Mouse (Mus musculus): ENCODE data around the gene Keap1. TPM values are rescaled to one million over a fixed set of nuclear protein-coding genes. Genes with fewer than 3 reads are reported as not detected.

Gene Keap1
- total RNA-seq, 1 experiment = 27.4 TPM

GRCm38 (mm10) chr9:21233366-21233765, 5.8 kb downstream of the Keap1 start:
- H3K4me1 ChIP-seq (ENCODE audit: control insufficient read depth in 2 of 2, insufficient read depth in 2 of 2, low read length in 2 of 2, poor library complexity in 1 of 2) = peaks cover 7 to 33% of the 10 kb centered on the region in 2 experiments
- in situ Hi-C loops (cut with MboI; ENCODE audit: low sequenced_read_pairs in 2 of 2, unreplicated experiment in 2 of 2) = no loop called here
- H3K27ac ChIP-seq (ENCODE audit: insufficient read depth, low read depth, low read length, poor library complexity, severe bottlenecking) = no peak overlapping the region
- peak overlapping the region; percentile 57 to 68 for H3K4me3 ChIP-seq (ENCODE audit: insufficient read depth in 1 of 2, low read depth in 1 of 2, low read length in 2 of 2, poor library complexity in 1 of 2, severe bottlenecking in 1 of 2)
- no peak for DNase-seq (ENCODE audit: low read depth, low spot score)
- no peaks in the 10 kb centered on the region for H3K9me3 ChIP-seq (ENCODE audit: control insufficient read depth, insufficient read depth, low read depth, low read length)
- H3K9ac ChIP-seq (ENCODE audit: insufficient read depth, low read depth, low read length, poor library complexity, severe bottlenecking) = peak overlapping the region; percentile 57
- TF ChIP-seq HCFC1 (IDR thresholded peaks at IDR 0.05; ENCODE audit: borderline replicate concordance, insufficient read depth, low read length) (no peak), MAFK (IDR thresholded peaks at IDR 0.05; ENCODE audit: insufficient read depth, low read depth, low read length) (no peak), CHD2 (IDR thresholded peaks at IDR 0.05; ENCODE audit: low read depth, low read length) (no peak)
- H3K36me3 ChIP-seq (ENCODE audit: control insufficient read depth, insufficient read depth, low read length, poor library complexity, severe bottlenecking) = peaks cover 19% of the 10 kb centered on the region; the same call in 1 of the 2 replicates

GRCm38 (mm10) chr9:21232867-21233266, 6.3 kb downstream of the Keap1 start:
- Histone ChIP-seq H3K27ac (ENCODE audit: insufficient read depth, low read depth, low read length, poor library complexity, severe bottlenecking) (no peak overlapping the region), H3K9me3 (ENCODE audit: control insufficient read depth, insufficient read depth, low read depth, low read length) (no peaks in the 10 kb centered on the region), H3K36me3 (ENCODE audit: control insufficient read depth, insufficient read depth, low read length, poor library complexity, severe bottlenecking) (peaks cover 19% of the 10 kb centered on the region; the same call in 1 of the 2 replicates), H3K4me1 (ENCODE audit: control insufficient read depth in 2 of 2, insufficient read depth in 2 of 2, low read length in 2 of 2, poor library complexity in 1 of 2) (peaks cover 5 to 33% of the 10 kb centered on the region in 2 experiments), H3K9ac (ENCODE audit: insufficient read depth, low read depth, low read length, poor library complexity, severe bottlenecking) (no peak overlapping the region), H3K4me3 (ENCODE audit: insufficient read depth in 1 of 2, low read depth in 1 of 2, low read length in 2 of 2, poor library complexity in 1 of 2, severe bottlenecking in 1 of 2) (0 out of 4 replicates have a peak overlapping the region, but pooled peaks of 1 of the 2 experiments have one; percentile 57)
- in situ Hi-C loops (cut with MboI; ENCODE audit: low sequenced_read_pairs in 2 of 2, unreplicated experiment in 2 of 2) = no loop called here
- TF ChIP-seq CHD2 (IDR thresholded peaks at IDR 0.05; ENCODE audit: low read depth, low read length) (no peak), MAFK (IDR thresholded peaks at IDR 0.05; ENCODE audit: insufficient read depth, low read depth, low read length) (no peak), ZC3H11A (IDR thresholded peaks at IDR 0.05; ENCODE audit: borderline replicate concordance, low read depth, low read length) (no peak), HCFC1 (IDR thresholded peaks at IDR 0.05; ENCODE audit: borderline replicate concordance, insufficient read depth, low read length) (no peak), ZNF384 (IDR thresholded peaks at IDR 0.05; ENCODE audit: low read depth, low read length) (no peak)
- DNase-seq (ENCODE audit: low read depth, low spot score) = no peak

GRCm38 (mm10) chr9:21231551-21231950, 7.6 kb downstream of the Keap1 start:
- TF ChIP-seq CHD2 (IDR thresholded peaks at IDR 0.05; ENCODE audit: low read depth, low read length) (no peak), ZC3H11A (IDR thresholded peaks at IDR 0.05; ENCODE audit: borderline replicate concordance, low read depth, low read length) (no peak), ZNF384 (IDR thresholded peaks at IDR 0.05; ENCODE audit: low read depth, low read length) (no peak), MAFK (IDR thresholded peaks at IDR 0.05; ENCODE audit: insufficient read depth, low read depth, low read length) (no peak), HCFC1 (IDR thresholded peaks at IDR 0.05; ENCODE audit: borderline replicate concordance, insufficient read depth, low read length) (no peak)
- Histone ChIP-seq H3K4me1 (ENCODE audit: control insufficient read depth in 2 of 2, insufficient read depth in 2 of 2, low read length in 2 of 2, poor library complexity in 1 of 2) (peaks cover 3 to 29% of the 10 kb centered on the region in 2 experiments), H3K9ac (ENCODE audit: insufficient read depth, low read depth, low read length, poor library complexity, severe bottlenecking) (no peak overlapping the region), H3K27ac (ENCODE audit: insufficient read depth, low read depth, low read length, poor library complexity, severe bottlenecking) (no peak overlapping the region), H3K4me3 (ENCODE audit: insufficient read depth in 1 of 2, low read depth in 1 of 2, low read length in 2 of 2, poor library complexity in 1 of 2, severe bottlenecking in 1 of 2) (no peak overlapping the region; a peak in 1 of 4 replicates), H3K9me3 (ENCODE audit: control insufficient read depth, insufficient read depth, low read depth, low read length) (no peaks in the 10 kb centered on the region), H3K36me3 (ENCODE audit: control insufficient read depth, insufficient read depth, low read length, poor library complexity, severe bottlenecking) (peaks cover 16% of the 10 kb centered on the region; the same call in 1 of the 2 replicates)
- DNase-seq (ENCODE audit: low read depth, low spot score) = no peak
- in situ Hi-C loops (cut with MboI; ENCODE audit: low sequenced_read_pairs in 2 of 2, unreplicated experiment in 2 of 2) = no loop called here

GRCm38 (mm10) chr9:21227342-21227741, 11.8 kb downstream of the Keap1 start:
- Histone ChIP-seq H3K36me3 (ENCODE audit: control insufficient read depth, insufficient read depth, low read length, poor library complexity, severe bottlenecking) (peaks cover 5% of the 10 kb centered on the region; the same call in 1 of the 2 replicates), H3K9ac (ENCODE audit: insufficient read depth, low read depth, low read length, poor library complexity, severe bottlenecking) (no peak overlapping the region), H3K9me3 (ENCODE audit: control insufficient read depth, insufficient read depth, low read depth, low read length) (no peaks in the 10 kb centered on the region), H3K4me3 (ENCODE audit: insufficient read depth in 1 of 2, low read depth in 1 of 2, low read length in 2 of 2, poor library complexity in 1 of 2, severe bottlenecking in 1 of 2) (peak overlapping the region; percentile 5 to 21; a peak in 1 of 4 replicates), H3K4me1 (ENCODE audit: control insufficient read depth in 2 of 2, insufficient read depth in 2 of 2, low read length in 2 of 2, poor library complexity in 1 of 2) (peaks cover 0 to 22% of the 10 kb centered on the region in 2 experiments; a peak in 3 of 4 replicates), H3K27ac (ENCODE audit: insufficient read depth, low read depth, low read length, poor library complexity, severe bottlenecking) (no peak overlapping the region)
- in situ Hi-C loops (cut with MboI; ENCODE audit: low sequenced_read_pairs in 2 of 2, unreplicated experiment in 2 of 2) = no loop called here
- TF ChIP-seq MAFK (IDR thresholded peaks at IDR 0.05; ENCODE audit: insufficient read depth, low read depth, low read length) = no peak
- no peak for TF ChIP-seq HCFC1 (IDR thresholded peaks at IDR 0.05; ENCODE audit: borderline replicate concordance, insufficient read depth, low read length)
- TF ChIP-seq CHD2 (IDR thresholded peaks at IDR 0.05; ENCODE audit: low read depth, low read length) = no peak
- no peak for TF ChIP-seq ZC3H11A (IDR thresholded peaks at IDR 0.05; ENCODE audit: borderline replicate concordance, low read depth, low read length)
- no peak for TF ChIP-seq ZNF384 (IDR thresholded peaks at IDR 0.05; ENCODE audit: low read depth, low read length)
- DNase-seq (ENCODE audit: low read depth, low spot score) = no peak

- in situ Hi-C loops (cut with MboI; ENCODE audit: low sequenced_read_pairs in 2 of 2, unreplicated experiment in 2 of 2) = no loop called here
- no peaks in the 10 kb centered on the region for H3K36me3 ChIP-seq (ENCODE audit: control insufficient read depth, insufficient read depth, low read length, poor library complexity, severe bottlenecking)
- H3K9me3 ChIP-seq (ENCODE audit: control insufficient read depth, insufficient read depth, low read depth, low read length) = no peaks in the 10 kb centered on the region
- no peak for TF ChIP-seq HCFC1 (IDR thresholded peaks at IDR 0.05; ENCODE audit: borderline replicate concordance, insufficient read depth, low read length)
- TF ChIP-seq CHD2 (IDR thresholded peaks at IDR 0.05; ENCODE audit: low read depth, low read length) = no peak
- TF ChIP-seq MAFK (IDR thresholded peaks at IDR 0.05; ENCODE audit: insufficient read depth, low read depth, low read length) = no peak
- TF ChIP-seq ZC3H11A (IDR thresholded peaks at IDR 0.05; ENCODE audit: borderline replicate concordance, low read depth, low read length) = no peak
- TF ChIP-seq ZNF384 (IDR thresholded peaks at IDR 0.05; ENCODE audit: low read depth, low read length) = no peak
- H3K27ac ChIP-seq (ENCODE audit: insufficient read depth, low read depth, low read length, poor library complexity, severe bottlenecking) = peak overlapping the region; percentile 61; the same call in 1 of the 2 replicates
- DNase-seq (ENCODE audit: low read depth, low spot score) = no peak
- H3K4me3 ChIP-seq (ENCODE audit: insufficient read depth in 1 of 2, low read depth in 1 of 2, low read length in 2 of 2, poor library complexity in 1 of 2, severe bottlenecking in 1 of 2) = peak overlapping the region; percentile 51 to 58
- peak overlapping the region; percentile 57 for H3K9ac ChIP-seq (ENCODE audit: insufficient read depth, low read depth, low read length, poor library complexity, severe bottlenecking)
- H3K4me1 ChIP-seq (ENCODE audit: control insufficient read depth in 2 of 2, insufficient read depth in 2 of 2, low read length in 2 of 2, poor library complexity in 1 of 2) = peaks cover 4 to 11% of the 10 kb centered on the region in 2 experiments; a peak in 3 of 4 replicates
These were observed 13.8 kb downstream of the Keap1 start for GRCm38 (mm10) chr9:21225415-21225758.

Data from ES-E14 (cell line).